Mouse (Mus musculus) cerebellum, postnatal 14 days (tissue): Measurements from ENCODE around the gene Slc38a4.

Experiments used
- DNase-seq, 2 experiments: peaks; one replicate each; pipeline ENCODE4 v3.0.0; 2021; ENCODE audit warnings: mixed read lengths in 2 of 2

The Slc38a4 gene

GRCm38 (mm10) chr15:97011599-97012372, 44.0 kb downstream of the Slc38a4 start:
- no peak for DNase-seq

- DNase-seq, result no peak
These were observed 46.5 kb downstream of the Slc38a4 start for GRCm38 (mm10) chr15:97009271-97009670.

GRCm38 (mm10) chr15:97005631-97006234, 50.0 kb downstream of the Slc38a4 start:
- DNase-seq, result no peak

DNA sequence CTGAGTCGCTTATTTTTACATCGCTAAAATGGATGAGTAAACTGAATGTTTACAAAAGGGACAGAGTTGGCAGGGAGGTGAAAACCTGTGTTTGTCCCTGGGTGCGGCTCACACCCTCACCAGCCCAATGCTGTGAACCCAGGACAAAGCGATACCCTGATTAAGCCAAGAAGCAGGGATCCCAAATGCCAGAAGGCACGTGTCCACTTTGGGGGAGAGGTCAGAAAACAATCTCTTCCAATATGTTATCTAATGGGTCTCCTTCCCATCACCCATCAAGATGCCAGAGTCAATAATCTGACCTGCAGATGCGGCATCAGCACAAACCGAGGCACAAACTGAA, 51.3 kb downstream of the Slc38a4 start:
- no peak for DNase-seq

GRCm38 (mm10) chr15:97003851-97004524, 51.8 kb downstream of the Slc38a4 start:
- DNase-seq, result no peak

DNA sequence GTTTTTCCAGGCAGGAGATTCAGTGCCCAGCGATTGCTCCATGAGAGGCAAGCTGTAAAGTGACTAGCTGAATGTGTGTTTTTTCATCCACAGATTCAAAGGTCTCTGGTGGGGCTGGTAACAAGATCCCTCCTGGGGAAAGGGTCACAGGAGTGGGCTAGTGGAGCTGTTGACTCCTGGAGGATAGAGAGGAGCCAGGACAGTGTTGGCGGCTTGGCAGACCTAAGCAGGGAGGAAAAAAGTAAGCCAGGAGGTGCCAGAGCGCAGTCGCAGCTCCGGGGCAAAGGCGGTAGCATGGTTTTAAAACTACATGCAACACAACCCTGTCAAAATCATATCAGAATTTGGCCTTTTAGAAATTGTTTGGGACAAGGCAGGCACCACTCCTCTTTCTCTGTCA, 52.6 kb downstream of the Slc38a4 start:
- DNase-seq, result no peak

DNA sequence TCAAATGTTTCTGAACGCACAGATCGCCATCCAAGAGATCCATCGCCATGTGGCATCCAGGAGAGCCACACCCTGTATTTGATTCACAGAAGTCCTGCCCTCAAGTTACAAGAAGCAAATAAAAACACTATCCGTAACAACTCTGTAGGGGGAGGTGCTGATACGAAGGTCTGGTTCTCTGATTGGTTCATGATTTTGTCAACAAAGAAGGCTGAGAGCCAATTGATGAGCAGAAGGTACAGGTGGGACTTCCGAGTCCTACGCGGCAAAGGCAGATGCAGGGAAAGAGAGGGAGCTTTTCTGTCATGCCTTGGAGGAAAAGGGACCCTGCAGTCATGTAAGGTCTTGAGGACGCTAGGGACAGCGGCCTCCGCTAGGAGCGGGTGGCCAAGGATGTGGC, 53.0 kb downstream of the Slc38a4 start:
- peak; percentile 7 to 26 for DNase-seq

- peak; percentile 13 to 25 for DNase-seq
These were observed 53.9 kb downstream of the Slc38a4 start for GRCm38 (mm10) chr15:97001886-97002285.

DNA sequence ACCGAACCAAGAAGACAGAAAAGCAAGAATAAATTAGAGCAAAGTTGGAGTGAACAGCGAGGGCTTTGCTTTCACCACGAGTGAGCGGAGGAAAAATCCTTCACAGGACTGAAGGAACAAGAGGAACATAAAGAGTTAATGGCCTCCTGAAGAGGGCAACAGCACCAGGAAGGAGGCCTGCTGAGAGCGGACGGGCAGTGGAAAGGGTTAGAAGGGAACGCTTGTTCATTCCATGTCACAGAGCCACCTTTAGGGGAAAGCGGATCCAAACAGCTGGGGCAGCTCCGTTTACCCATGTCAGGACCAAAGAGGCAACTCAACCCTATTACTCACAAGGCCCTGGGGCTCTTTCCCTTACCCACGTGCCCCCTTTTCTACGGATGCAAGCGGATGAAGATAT, 54.3 kb downstream of the Slc38a4 start:
- DNase-seq, result no peak

- no peak for DNase-seq
These were observed 55.2 kb downstream of the Slc38a4 start for GRCm38 (mm10) chr15:97000319-97001251.

GRCm38 (mm10) chr15:96999401-96999800, 56.4 kb downstream of the Slc38a4 start:
- DNase-seq, result no peak

GRCm38 (mm10) chr15:96985618-96986017, 70.1 kb downstream of the Slc38a4 start:
- DNase-seq, result no peak

GRCm38 (mm10) chr15:96983581-96984330, 72.0 kb downstream of the Slc38a4 start:
- DNase-seq, result no peak

DNA sequence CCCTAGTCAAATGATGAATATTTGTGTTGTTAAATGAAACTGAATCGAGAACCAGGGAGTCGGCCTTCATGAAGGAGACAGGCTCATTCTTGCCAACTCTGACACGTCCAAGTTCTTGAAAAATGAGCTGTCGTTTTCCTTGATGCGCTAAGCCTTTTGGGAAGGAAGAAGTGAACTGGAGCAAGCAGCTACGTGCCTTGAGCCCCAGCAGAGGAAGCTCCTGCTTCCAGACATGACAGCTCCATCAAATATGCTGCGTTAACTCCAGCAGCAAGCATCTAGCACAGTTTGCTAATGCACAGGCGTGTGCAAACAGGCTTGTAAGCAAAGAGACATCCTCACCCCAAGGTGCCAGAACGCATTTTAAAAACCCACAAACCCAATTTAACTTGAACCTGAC, 80.6 kb downstream of the Slc38a4 start:
- DNase-seq, result no peak

GRCm38 (mm10) chr15:96974131-96974530, 81.6 kb downstream of the Slc38a4 start:
- no peak for DNase-seq

GRCm38 (mm10) chr15:96973370-96973769, 82.4 kb downstream of the Slc38a4 start:
- no peak for DNase-seq

GRCm38 (mm10) chr15:96972706-96973274, 83.0 kb downstream of the Slc38a4 start:
- no peak for DNase-seq

GRCm38 (mm10) chr15:96971906-96972305, 83.8 kb downstream of the Slc38a4 start:
- DNase-seq, result no peak

GRCm38 (mm10) chr15:96969792-96970191, 86.0 kb downstream of the Slc38a4 start:
- no peak for DNase-seq

GRCm38 (mm10) chr15:96968741-96969140, 87.0 kb downstream of the Slc38a4 start:
- no peak for DNase-seq

GRCm38 (mm10) chr15:96966326-96966725, 89.4 kb downstream of the Slc38a4 start:
- no peak for DNase-seq

GRCm38 (mm10) chr15:96963735-96964134, 92.0 kb downstream of the Slc38a4 start:
- DNase-seq, result no peak
